Mouse (Mus musculus) midbrain, embryonic 11.5 days (tissue): ENCODE measurements at regions not wholly inside any gene's neighbourhood (a gene's known extent, or its start where the extent isn't known, plus 50 kb on each side); places are given as distances from the start of the nearest gene placed in this dataset.
"Not testable (repeated sequence)": the region's sequence is repeated elsewhere in the genome, so short reads cannot be mapped to it uniquely, and the experiment has no call there.

Source experiments
- ATAC-seq: fragments of 200-750 bp; cut with Nextera tagmentation; 2 replicates; pipeline ENCODE4 v1.8.0; 2017; ENCODE audit warnings: moderate TSS enrichment, moderate library complexity; ENCODE audit not compliant: low FRiP score
- DNase-seq: peaks from one replicate; pipeline ENCODE4 v3.0.0; 2015; ENCODE audit warnings: low spot score; ENCODE audit errors: missing footprints
- H3K27ac ChIP-seq: fragments of 300-500 bp; sonication (generic); 2 replicates; pipeline ENCODE4 v1.5.1; 2014; ENCODE audit warnings: low read depth, low read length
- H3K27me3 ChIP-seq: fragments of 300-500 bp; sonication (generic); 2 replicates; pipeline ENCODE4 v1.6.1; 2014; ENCODE audit warnings: mild to moderate bottlenecking, low read length, moderate library complexity, mixed read lengths; ENCODE audit not compliant: control insufficient read depth, insufficient read depth
- H3K36me3 ChIP-seq: fragments of 300-500 bp; sonication (generic); 2 replicates; pipeline ENCODE4 v1.6.1; 2014; ENCODE audit warnings: mild to moderate bottlenecking, low read length, moderate library complexity, mixed read lengths; ENCODE audit not compliant: control insufficient read depth, insufficient read depth
- H3K4me1 ChIP-seq: fragments of 300-500 bp; sonication (generic); 2 replicates; pipeline ENCODE4 v1.6.1; 2014; ENCODE audit warnings: low read length; ENCODE audit not compliant: control insufficient read depth, insufficient read depth
- H3K4me2 ChIP-seq: fragments of 300-500 bp; sonication (generic); 2 replicates; pipeline ENCODE4 v1.6.1; 2014; ENCODE audit warnings: mild to moderate bottlenecking, moderate library complexity
- H3K4me3 ChIP-seq: fragments of 300-500 bp; sonication (generic); 2 replicates; pipeline ENCODE4 v1.5.1; 2014; ENCODE audit warnings: low read depth, low read length
- H3K9ac ChIP-seq: fragments of 300-500 bp; sonication (generic); 2 replicates; pipeline ENCODE4 v1.6.1; 2014; ENCODE audit warnings: low read length
- H3K9me3 ChIP-seq: fragments of 300-500 bp; sonication (generic); 2 replicates; pipeline ENCODE4 v1.6.1; 2016; ENCODE audit warnings: low read length; ENCODE audit not compliant: control insufficient read depth
- WGBS: fragments of 180-500 bp; shearing (Covaris S2); extraction: QIAGEN DNeasy Blood & Tissue Kit; methylation state at CpG from one replicate; pipeline ENCODE4 v1.1.7; 2014; 5-methylcytosine and 5-hydroxymethylcytosine counted together

GRCm38 (mm10) chr9:11923591-11924355 is 1019.2 kb upstream of the Cntn5 start:
- not testable (repeated sequence) for H3K9ac ChIP-seq, DNase-seq, H3K4me3 ChIP-seq, H3K4me1 ChIP-seq, H3K36me3 ChIP-seq, H3K9me3 ChIP-seq, ATAC-seq, H3K27me3 ChIP-seq, H3K4me2 ChIP-seq, H3K27ac ChIP-seq
- WGBS, result 86% methylated on average over 3 of the region's 3 CpGs

DNA sequence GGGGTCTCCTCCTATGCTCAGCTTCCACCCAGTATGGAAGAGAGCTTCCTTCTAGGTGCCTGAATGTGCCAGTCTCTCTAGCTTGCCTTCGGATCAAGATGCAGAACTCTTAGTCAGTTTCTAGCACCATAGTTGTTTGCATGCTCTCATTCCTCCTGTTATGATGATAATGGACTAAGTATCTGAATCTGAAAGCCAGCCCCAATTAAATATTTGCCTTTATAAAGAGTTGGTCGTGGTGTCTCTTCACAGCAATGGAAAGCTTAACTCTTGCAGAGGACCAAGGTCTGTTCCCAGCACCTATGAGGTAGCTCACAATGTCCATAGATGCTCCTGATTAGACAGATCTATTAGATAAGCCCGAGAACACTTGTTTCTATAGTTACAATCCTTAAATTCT is 1015.7 kb upstream of the Cntn5 start:
- H3K4me3 ChIP-seq, result no peak overlapping the region
- H3K4me2 ChIP-seq, result no peak overlapping the region
- H3K9ac ChIP-seq, result no peak overlapping the region
- H3K9me3 ChIP-seq, result no peaks in the 10 kb centered on the region
- no peaks in the 10 kb centered on the region for H3K36me3 ChIP-seq
- DNase-seq, result no peak
- no peaks in the 10 kb centered on the region for H3K27me3 ChIP-seq
- no peak for ATAC-seq
- no peak overlapping the region for H3K27ac ChIP-seq
- no peaks in the 10 kb centered on the region for H3K4me1 ChIP-seq
- WGBS, result 66% methylated on average over 3 of the region's 3 CpGs

DNA sequence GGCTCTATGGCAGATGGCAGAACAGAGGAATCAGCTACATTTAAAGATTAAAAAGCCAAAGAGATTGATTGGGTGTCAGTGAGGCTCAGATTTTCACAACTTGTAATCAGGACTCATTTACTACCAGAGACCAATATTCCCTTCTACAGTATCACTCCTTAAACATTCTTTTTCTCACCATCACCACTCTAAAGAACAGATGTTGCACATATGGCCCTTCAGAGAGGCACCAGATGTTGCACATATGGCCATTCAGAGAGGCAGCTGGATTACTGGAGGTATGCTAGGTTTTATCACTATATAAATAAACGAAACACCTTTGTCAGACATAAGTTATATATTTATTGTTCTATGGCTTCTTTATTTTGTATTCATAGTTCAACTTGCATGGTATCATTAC is 993.7 kb upstream of the Cntn5 start:
- ATAC-seq (no peak), DNase-seq (no peak)
- H3K4me3 ChIP-seq, result no peak overlapping the region
- H3K9me3 ChIP-seq, result no peaks in the 10 kb centered on the region
- no peaks in the 10 kb centered on the region for H3K27me3 ChIP-seq
- no peak overlapping the region for H3K9ac ChIP-seq
- H3K36me3 ChIP-seq, result no peaks in the 10 kb centered on the region
- H3K27ac ChIP-seq, result no peak overlapping the region
- no peaks in the 10 kb centered on the region for H3K4me1 ChIP-seq
- 81% methylated on average over 1 of the region's 1 CpGs for WGBS
- no peak overlapping the region for H3K4me2 ChIP-seq

GRCm38 (mm10) chr9:11885784-11886183 is 981.2 kb upstream of the Cntn5 start:
- Histone ChIP-seq H3K27me3 (no peaks in the 10 kb centered on the region), H3K36me3 (no peaks in the 10 kb centered on the region), H3K9ac (no peak overlapping the region), H3K9me3 (no peaks in the 10 kb centered on the region), H3K4me3 (no peak overlapping the region), H3K27ac (no peak overlapping the region), H3K4me1 (no peaks in the 10 kb centered on the region), H3K4me2 (no peak overlapping the region)
- DNase-seq (no peak), ATAC-seq (no peak)
- 73% methylated on average over 1 of the region's 1 CpGs for WGBS

DNA sequence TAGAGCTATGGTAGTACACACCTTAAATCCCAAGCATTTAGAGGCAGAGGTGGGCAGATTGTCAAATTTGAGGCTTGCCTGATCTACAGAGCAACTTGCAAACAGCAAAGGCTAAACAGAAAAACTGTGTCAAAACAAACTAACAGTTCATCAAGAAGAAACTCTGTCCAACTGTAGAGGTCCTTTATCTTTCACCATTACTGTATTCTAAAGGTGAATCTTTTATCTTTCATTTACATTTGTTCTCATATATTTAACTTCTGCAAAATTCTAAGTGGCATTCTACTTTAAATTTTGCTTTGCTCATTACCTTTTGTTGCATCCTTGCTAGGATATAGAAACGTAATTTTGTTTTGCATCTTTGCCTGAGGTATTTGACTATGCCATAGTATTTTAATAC is 967.5 kb upstream of the Cntn5 start:
- Histone ChIP-seq H3K9ac (no peak overlapping the region), H3K27me3 (no peaks in the 10 kb centered on the region), H3K9me3 (no peaks in the 10 kb centered on the region), H3K4me1 (no peaks in the 10 kb centered on the region), H3K4me2 (no peak overlapping the region), H3K4me3 (no peak overlapping the region), H3K27ac (no peak overlapping the region), H3K36me3 (no peaks in the 10 kb centered on the region)
- WGBS, result 91% methylated on average over 1 of the region's 1 CpGs
- DNase-seq (no peak), ATAC-seq (no peak)

GRCm38 (mm10) chr9:11871489-11871888 is 966.9 kb upstream of the Cntn5 start:
- WGBS, result 91% methylated on average over 1 of the region's 1 CpGs

GRCm38 (mm10) chr9:11848692-11849091 is 944.1 kb upstream of the Cntn5 start:
- not testable (repeated sequence) for H3K4me2 ChIP-seq, H3K36me3 ChIP-seq, H3K9me3 ChIP-seq, H3K4me3 ChIP-seq, H3K27ac ChIP-seq, H3K4me1 ChIP-seq, H3K9ac ChIP-seq, H3K27me3 ChIP-seq, ATAC-seq, DNase-seq
- WGBS, result 86% methylated on average over 3 of the region's 3 CpGs

More at GRCm38 (mm10) chr9:11871489-11871888, 966.9 kb upstream of the Cntn5 start:
- H3K9ac ChIP-seq, result no peak overlapping the region
- no peaks in the 10 kb centered on the region for H3K36me3 ChIP-seq
- DNase-seq (no peak), ATAC-seq (no peak)
- H3K27ac ChIP-seq, result no peak overlapping the region
- no peaks in the 10 kb centered on the region for H3K4me1 ChIP-seq
- H3K4me3 ChIP-seq, result no peak overlapping the region
- H3K27me3 ChIP-seq, result no peaks in the 10 kb centered on the region
- H3K9me3 ChIP-seq, result no peaks in the 10 kb centered on the region
- no peak overlapping the region for H3K4me2 ChIP-seq
